8 mouse cellular contexts compared by ENCODE assay signal in the genomic region with DNA sequence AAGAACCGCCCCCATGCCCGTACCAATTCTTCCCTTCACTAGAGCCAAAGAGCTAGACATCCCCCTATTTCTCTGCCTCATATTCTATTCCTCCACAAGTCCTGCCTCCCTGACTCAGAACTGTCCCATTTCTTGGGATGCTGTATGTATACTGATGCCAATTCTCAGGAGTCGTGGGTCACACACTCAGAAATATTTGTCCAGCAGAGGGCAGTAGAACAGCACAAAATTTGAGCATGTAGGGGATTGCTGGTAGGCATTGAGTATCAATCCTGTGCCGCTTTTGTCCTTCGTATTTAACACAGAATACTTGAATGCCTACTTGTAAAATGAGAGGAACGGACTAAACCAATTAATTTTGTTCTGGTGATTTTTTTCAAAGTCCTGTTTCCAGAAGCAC. TPM values are rescaled to one million over a fixed set of nuclear protein-coding genes. Genes with fewer than 3 reads are reported as not detected.
DNase-seq lines count a peak whose midpoint lies in the region; ATAC-seq and TF ChIP-seq lines count a peak whose summit lies in the region.

No protein-coding gene starts in this region.

- peak; percentile 90 for ATAC-seq in forebrain, postnatal 0 days
- peak; percentile 95 for ATAC-seq in hindbrain, embryonic 16.5 days
- ATAC-seq in megakaryocyte, adult 5-6 weeks (ENCODE audit: poor library complexity, severe bottlenecking), result peak; percentile 82

- H3K4me3 ChIP-seq in forebrain, postnatal 0 days (ENCODE audit: low read depth, low read length), result no peak overlapping the region
- no peak overlapping the region for H3K4me3 ChIP-seq in hindbrain, embryonic 16.5 days (ENCODE audit: low read length)

- no peaks in the 10 kb centered on the region for H3K27me3 ChIP-seq in forebrain, postnatal 0 days (ENCODE audit: insufficient read depth, low read length)
- no peaks in the 10 kb centered on the region for H3K27me3 ChIP-seq in hindbrain, embryonic 16.5 days (replicated peaks; ENCODE audit: control insufficient read depth, insufficient read depth, low read length)

- peak; percentile 64 for DNase-seq in gastrocnemius, adult 18-20 months (ENCODE audit: low spot score)
- no peak for DNase-seq in gastrocnemius, adult 8-10 months (ENCODE audit: low spot score in 2 of 2)
- DNase-seq in cerebellum, adult 11 months, result peak; percentile 49
- DNase-seq in forebrain, postnatal 0 days, result peak; percentile 93
- DNase-seq in layer of hippocampus, postnatal 14 days (ENCODE audit: low spot score in 2 of 2), result peak; percentile 41 to 85
- peak; percentile 53 for DNase-seq in right cerebral cortex, postnatal 14 days

- H3K27ac ChIP-seq in forebrain, postnatal 0 days (ENCODE audit: low read depth, low read length), result no peak overlapping the region
- no peak overlapping the region for H3K27ac ChIP-seq in hindbrain, embryonic 16.5 days (ENCODE audit: low read depth, low read length)

- WGBS in forebrain, postnatal 0 days, result 24% methylated on average over 6 of the region's 6 CpGs
- 29% methylated on average over 6 of the region's 6 CpGs for WGBS in hindbrain, embryonic 16.5 days

- H3K4me1 ChIP-seq in forebrain, postnatal 0 days (ENCODE audit: insufficient read depth), result no peaks in the 10 kb centered on the region
- H3K4me1 ChIP-seq in hindbrain, embryonic 16.5 days (ENCODE audit: control insufficient read depth, insufficient read depth, low read depth, low read length), result no peaks in the 10 kb centered on the region

- no peak overlapping the region for H3K4me2 ChIP-seq in forebrain, postnatal 0 days (ENCODE audit: low read depth)
- H3K4me2 ChIP-seq in hindbrain, embryonic 16.5 days (ENCODE audit: low read length), result no peak overlapping the region

- H3K36me3 ChIP-seq in forebrain, postnatal 0 days (ENCODE audit: insufficient read depth), result 0 out of 2 replicates have a peak, but pooled peaks cover 3% of the 10 kb centered on the region
- H3K36me3 ChIP-seq in hindbrain, embryonic 16.5 days (ENCODE audit: control insufficient read depth, insufficient read depth, low read length), result no peaks in the 10 kb centered on the region

- no peaks in the 10 kb centered on the region for H3K9me3 ChIP-seq in forebrain, postnatal 0 days (ENCODE audit: low read length)
- H3K9me3 ChIP-seq in hindbrain, embryonic 16.5 days (ENCODE audit: control insufficient read depth, low read length), result no peaks in the 10 kb centered on the region

- peak; percentile 93 for TF ChIP-seq CTCF in forebrain, postnatal 0 days (IDR thresholded peaks at IDR 0.05; ENCODE audit: low read depth)

- no peak overlapping the region for H3K9ac ChIP-seq in forebrain, postnatal 0 days
- H3K9ac ChIP-seq in hindbrain, embryonic 16.5 days (ENCODE audit: low read depth, low read length), result no peak overlapping the region

RNA-seq across cellular contexts. Expression of a gene that starts 27.3 kb away (rescaled TPM):
- total RNA-seq in gastrocnemius, adult 18-20 months (2021), result under 1 TPM; 0.14 to 0.23 TPM
- total RNA-seq in gastrocnemius, adult 8-10 months (2022), result under 1 TPM in 3 of 4 experiments, not detected in 1; 0.19 to 0.64 (median 0.36) TPM
- 0.15 and 0.81 TPM in 2 replicates for total RNA-seq in forebrain, postnatal 0 days (2014; rRNA removed)
- polyA plus RNA-seq in forebrain, postnatal 0 days (2015; fragmentation: Nextera tagmentation; extraction: Ambion mirVana), result 0.13 and 0.21 TPM in 2 replicates
- 0.06 and 0.11 TPM in 2 replicates for polyA plus RNA-seq in hindbrain, embryonic 16.5 days (2015; fragmentation: Nextera tagmentation; extraction: Ambion mirVana)
- total RNA-seq in layer of hippocampus, postnatal 14 days (2021), result under 1 TPM; 0.23 to 0.31 TPM
- total RNA-seq in megakaryocyte, adult 5-6 weeks (2015), result 44.9 and 54.9 TPM in 2 replicates
- 51.8 and 55.8 TPM in 2 replicates for total RNA-seq in megakaryocyte, adult 5-6 weeks (2017)

RNA-seq across cellular contexts. Expression of a gene that starts 38.2 kb away (rescaled TPM):
- total RNA-seq in gastrocnemius, adult 18-20 months (2021), result 10 to 100 TPM; 19.8 to 26.0 TPM
- total RNA-seq in gastrocnemius, adult 8-10 months (2022), result 10 to 100 TPM; 20.5 to 23.3 (median 21.9) TPM
- 24.9 and 27.3 TPM in 2 replicates for total RNA-seq in forebrain, postnatal 0 days (2014; rRNA removed)
- polyA plus RNA-seq in forebrain, postnatal 0 days (2015; fragmentation: Nextera tagmentation; extraction: Ambion mirVana), result 52.2 and 54.9 TPM in 2 replicates
- 49.4 and 54.9 TPM in 2 replicates for polyA plus RNA-seq in hindbrain, embryonic 16.5 days (2015; fragmentation: Nextera tagmentation; extraction: Ambion mirVana)
- total RNA-seq in layer of hippocampus, postnatal 14 days (2021), result 10 to 100 TPM; 43.2 to 45.1 TPM
- 117 and 132 TPM in 2 replicates for total RNA-seq in megakaryocyte, adult 5-6 weeks (2015)
- 92.7 and 98.2 TPM in 2 replicates for total RNA-seq in megakaryocyte, adult 5-6 weeks (2017)

RNA-seq across cellular contexts. Expression of a gene that starts 38.3 kb away (rescaled TPM):
- 1 to 10 TPM; 2.4 to 3.5 TPM for total RNA-seq in gastrocnemius, adult 18-20 months (2021)
- 1 to 10 TPM; 4.0 to 5.5 (median 4.6) TPM for total RNA-seq in gastrocnemius, adult 8-10 months (2022)
- 28.7 and 34.7 TPM in 2 replicates for total RNA-seq in forebrain, postnatal 0 days (2014; rRNA removed)
- 25.2 and 29.4 TPM in 2 replicates for polyA plus RNA-seq in forebrain, postnatal 0 days (2015; fragmentation: Nextera tagmentation; extraction: Ambion mirVana)
- 38.3 and 39.6 TPM in 2 replicates for polyA plus RNA-seq in hindbrain, embryonic 16.5 days (2015; fragmentation: Nextera tagmentation; extraction: Ambion mirVana)
- total RNA-seq in layer of hippocampus, postnatal 14 days (2021), result 10 to 100 TPM; 53.8 to 54.7 TPM
- 42.4 and 45.9 TPM in 2 replicates for total RNA-seq in megakaryocyte, adult 5-6 weeks (2015)
- total RNA-seq in megakaryocyte, adult 5-6 weeks (2017), result 30.9 and 42.2 TPM in 2 replicates

Comparison
In these comparisons a context has a peak if more than half of its experiments do, and no peak if none do; other contexts are left out.
1. DNase-seq: peak in gastrocnemius, adult 18-20 months (single experiment), cerebellum, adult 11 months (single experiment), forebrain, postnatal 0 days (single experiment), layer of hippocampus, postnatal 14 days (2 of 2) and right cerebral cortex, postnatal 14 days (single experiment); none in gastrocnemius, adult 8-10 months (0 of 2).
2. RNA of a gene that starts 27.3 kb away (total RNA-seq): 44.9 to 55.8 TPM in megakaryocyte, adult 5-6 weeks; 0.15 to 0.81 TPM in forebrain, postnatal 0 days, 0.19 to 0.64 TPM in gastrocnemius, adult 8-10 months, 0.23 to 0.31 TPM in layer of hippocampus, postnatal 14 days and 0.14 to 0.23 TPM in gastrocnemius, adult 18-20 months; every median in the first group is over 10 times any median in the second.
3. Peak in every context shown above with its lines, with median percentiles within 50 percentile points of each other: ATAC-seq.